Mouse (Mus musculus) embryo, embryonic 10 days (tissue): ENCODE measurements around the gene Dram1.

Experiments used
- DNase-seq: peaks from one replicate; pipeline ENCODE4 v3.0.0-alpha.2; 2015; ENCODE audit warnings: low spot score

Gene Dram1

GRCm38 (mm10) chr10:88349800-88350199 lies 29.1 kb downstream of the Dram1 start:
- no peak for DNase-seq

- DNase-seq: no peak
These were observed 32.2 kb downstream of the Dram1 start for GRCm38 (mm10) chr10:88346454-88347245.

GRCm38 (mm10) chr10:88345899-88346401 lies 32.9 kb downstream of the Dram1 start:
- DNase-seq: no peak

GRCm38 (mm10) chr10:88341368-88341767 lies 37.5 kb downstream of the Dram1 start:
- no peak for DNase-seq

GRCm38 (mm10) chr10:88340660-88341059 lies 38.2 kb downstream of the Dram1 start:
- DNase-seq: no peak

GRCm38 (mm10) chr10:88330695-88331094 lies 48.2 kb downstream of the Dram1 start:
- DNase-seq: peak; percentile 39

GRCm38 (mm10) chr10:88328056-88328450 lies 50.8 kb downstream of the Dram1 start:
- DNase-seq: no peak

- DNase-seq: peak; percentile 90
These were observed 51.5 kb downstream of the Dram1 start for GRCm38 (mm10) chr10:88327160-88328055.

- DNase-seq: no peak
These were observed 57.1 kb downstream of the Dram1 start for GRCm38 (mm10) chr10:88321739-88322138.

GRCm38 (mm10) chr10:88320714-88321416 lies 58.0 kb downstream of the Dram1 start:
- no peak for DNase-seq

- no peak for DNase-seq
These were observed 60.7 kb downstream of the Dram1 start for GRCm38 (mm10) chr10:88318179-88318578.

- DNase-seq: no peak
These were observed 61.7 kb downstream of the Dram1 start for GRCm38 (mm10) chr10:88317151-88317550.

- DNase-seq: no peak
These were observed 64.0 kb downstream of the Dram1 start for GRCm38 (mm10) chr10:88314841-88315240.

GRCm38 (mm10) chr10:88309851-88310250 lies 69.0 kb downstream of the Dram1 start:
- DNase-seq: no peak

- no peak for DNase-seq
These were observed 72.6 kb downstream of the Dram1 start for GRCm38 (mm10) chr10:88306235-88306634.

- peak; percentile 80 for DNase-seq
These were observed 74.6 kb downstream of the Dram1 start for GRCm38 (mm10) chr10:88304302-88304701.

GRCm38 (mm10) chr10:88303079-88303478 lies 75.8 kb downstream of the Dram1 start:
- no peak for DNase-seq

GRCm38 (mm10) chr10:88301802-88302470 lies 76.9 kb downstream of the Dram1 start:
- no peak for DNase-seq

- DNase-seq: peak; percentile 22
These were observed 81.9 kb downstream of the Dram1 start for GRCm38 (mm10) chr10:88296991-88297390.

GRCm38 (mm10) chr10:88295091-88295490 lies 83.8 kb downstream of the Dram1 start:
- no peak for DNase-seq

- DNase-seq: no peak
These were observed 90.8 kb downstream of the Dram1 start for GRCm38 (mm10) chr10:88288061-88288460.

- no peak for DNase-seq
These were observed 91.6 kb downstream of the Dram1 start for GRCm38 (mm10) chr10:88287261-88287660.
